In the genomic region with DNA sequence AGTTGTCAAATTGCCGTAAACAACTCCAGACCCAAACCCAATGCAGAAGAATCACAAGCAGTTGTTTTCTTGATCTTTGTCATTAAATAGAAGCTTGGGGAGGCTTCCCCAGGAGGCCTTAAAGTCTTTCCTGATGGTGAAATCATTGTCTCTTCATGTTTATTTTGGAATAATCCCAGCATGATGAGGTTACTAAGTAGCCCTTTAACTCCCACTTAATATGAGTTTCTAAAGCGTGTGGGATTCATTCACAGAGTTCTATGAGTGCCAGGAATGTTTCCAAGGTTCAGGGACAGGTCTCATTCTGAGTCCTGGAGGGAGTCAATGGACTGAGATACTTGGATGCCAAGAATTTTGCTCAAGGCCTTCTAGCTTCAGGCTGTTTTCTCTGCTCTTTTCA, we compare ENCODE assay signal across 23 mouse cellular contexts.
DNase-seq lines count a peak whose midpoint lies in the region; ATAC-seq and TF ChIP-seq lines count a peak whose summit lies in the region.
"Had no signal": no experiment of that assay in that cellular context is flagged by ENCODE, and none has a peak within 500 bp of the region (broad histone marks: within the 10 kb centered on the region; RNA-seq: fewer than 3 reads in every experiment).

No protein-coding gene starts in this region.

- no peak for TF ChIP-seq CTCF in kidney, adult 2 months (conservative IDR thresholded peaks at IDR 0.05; ENCODE audit: insufficient read depth, insufficient read length, low read depth, low read length)
- no peak for TF ChIP-seq CTCF in lung, embryonic 14.5 days (IDR thresholded peaks at IDR 0.05; ENCODE audit: low read depth)
- no peak for TF ChIP-seq CTCF in intestine, postnatal 0 days (IDR thresholded peaks at IDR 0.05; ENCODE audit: low read depth)

- H3K4me2 ChIP-seq in lung, embryonic 14.5 days: no peak overlapping the region
- no peak overlapping the region for H3K4me2 ChIP-seq in intestine, postnatal 0 days (replicated peaks; ENCODE audit: low read depth)
- H3K4me2 ChIP-seq: heart, embryonic 13.5 days; hindbrain, embryonic 12.5 days; limb, embryonic 15.5 days; liver, embryonic 15.5 days; midbrain, embryonic 13.5 days had no signal

- 32% methylated on average over 2 of the region's 2 CpGs for WGBS in kidney, adult 2 months
- WGBS in lung, embryonic 14.5 days: 49% methylated on average over 2 of the region's 2 CpGs
- WGBS in intestine, postnatal 0 days: 57% methylated on average over 2 of the region's 2 CpGs

- no peaks in the 10 kb centered on the region for H3K9me3 ChIP-seq in lung, embryonic 14.5 days (ENCODE audit: low read depth, low read length)
- no peaks in the 10 kb centered on the region for H3K9me3 ChIP-seq in intestine, postnatal 0 days (ENCODE audit: control insufficient read depth)
- H3K9me3 ChIP-seq: forebrain, embryonic 10.5 days; heart, embryonic 13.5 days; hindbrain, embryonic 12.5 days; limb, embryonic 15.5 days; liver, embryonic 15.5 days; midbrain, embryonic 13.5 days had no signal

- peak; percentile 70 for DNase-seq in kidney, adult 2 months
- DNase-seq in kidney, postnatal 14 days: no peak
- DNase-seq in lung, embryonic 14.5 days: peak; percentile 50
- no peak for DNase-seq in lung, postnatal 36 days
- peak; percentile 83 for DNase-seq in Muller cell, postnatal 12 days (ENCODE audit: inconsistent ontology term)
- DNase-seq in gonadal fat pad, adult 2 months (ENCODE audit: low read depth): peak; percentile 75
- DNase-seq in layer of hippocampus, adult 8-10 months (ENCODE audit: low spot score in 2 of 2): no peak
- DNase-seq: adrenal gland, postnatal 25 days; B cell, adult 2 months; cerebellum, adult 9-10 months; gastrocnemius, postnatal 14 days; left cerebral cortex, postnatal 4 days; lung, postnatal 14 days; thymus, adult 18-20 months; thymus, postnatal 36 days had no signal

- TF ChIP-seq POLR2A in kidney, adult 2 months (IDR thresholded peaks at IDR 0.05; ENCODE audit: low read depth, low read length): no peak

- H3K27me3 ChIP-seq in kidney, adult 2 months (replicated peaks; ENCODE audit: control insufficient read depth, insufficient read depth, low read length): no peaks in the 10 kb centered on the region
- no peaks in the 10 kb centered on the region for H3K27me3 ChIP-seq in lung, embryonic 14.5 days (ENCODE audit: insufficient read depth, low read length)
- H3K27me3 ChIP-seq in intestine, postnatal 0 days (replicated peaks; ENCODE audit: control insufficient read depth, insufficient read depth, low read length): no peaks in the 10 kb centered on the region
- H3K27me3 ChIP-seq: heart, embryonic 13.5 days; hindbrain, embryonic 12.5 days; limb, embryonic 15.5 days; liver, embryonic 15.5 days; midbrain, embryonic 13.5 days had no signal

- ATAC-seq in lung, embryonic 14.5 days (ENCODE audit: insufficient read depth): no peak
- ATAC-seq in intestine, postnatal 0 days: no peak
- ATAC-seq: forebrain, embryonic 16.5 days; midbrain, embryonic 13.5 days had no signal

- no peak overlapping the region for H3K4me3 ChIP-seq in kidney, adult 2 months (ENCODE audit: insufficient read depth, low read depth, low read length)
- H3K4me3 ChIP-seq in lung, embryonic 14.5 days (ENCODE audit: low read depth, low read length): no peak overlapping the region
- H3K4me3 ChIP-seq in intestine, postnatal 0 days (ENCODE audit: low read depth, low read length): no peak overlapping the region
- H3K4me3 ChIP-seq: forebrain, embryonic 10.5 days; heart, embryonic 13.5 days; hindbrain, embryonic 12.5 days; limb, embryonic 15.5 days; liver, embryonic 15.5 days; midbrain, embryonic 13.5 days had no signal

- no peaks in the 10 kb centered on the region for H3K36me3 ChIP-seq in kidney, adult 2 months (ENCODE audit: control insufficient read depth, insufficient read depth, low read length)
- no peaks in the 10 kb centered on the region for H3K36me3 ChIP-seq in lung, embryonic 14.5 days (ENCODE audit: insufficient read depth)
- no peaks in the 10 kb centered on the region for H3K36me3 ChIP-seq in intestine, postnatal 0 days (ENCODE audit: control insufficient read depth, insufficient read depth)
- H3K36me3 ChIP-seq: forebrain, embryonic 10.5 days; heart, embryonic 13.5 days; hindbrain, embryonic 12.5 days; limb, embryonic 15.5 days; liver, embryonic 15.5 days; midbrain, embryonic 13.5 days had no signal

- H3K9ac ChIP-seq in lung, embryonic 14.5 days: no peak overlapping the region
- no peak overlapping the region for H3K9ac ChIP-seq in intestine, postnatal 0 days (ENCODE audit: low read depth, low read length)
- H3K9ac ChIP-seq: heart, embryonic 13.5 days; hindbrain, embryonic 12.5 days; limb, embryonic 15.5 days; liver, embryonic 15.5 days; midbrain, embryonic 13.5 days had no signal

- H3K4me1 ChIP-seq in kidney, adult 2 months (ENCODE audit: control insufficient read depth, insufficient read depth, low read length): peaks cover 10% of the 10 kb centered on the region
- peaks cover 11% of the 10 kb centered on the region; the same call in 1 of the 2 replicates for H3K4me1 ChIP-seq in lung, embryonic 14.5 days (ENCODE audit: insufficient read depth)
- no peaks in the 10 kb centered on the region; the same call in 1 of the 2 replicates for H3K4me1 ChIP-seq in intestine, postnatal 0 days (replicated peaks; ENCODE audit: control insufficient read depth, insufficient read depth, low read length)
- H3K4me1 ChIP-seq: forebrain, embryonic 10.5 days; liver, embryonic 15.5 days had no signal

- H3K27ac ChIP-seq in kidney, adult 2 months (ENCODE audit: insufficient read depth, low read depth, low read length): peak overlapping the region; percentile 71
- H3K27ac ChIP-seq in lung, embryonic 14.5 days (ENCODE audit: low read depth): no peak overlapping the region
- no peak overlapping the region for H3K27ac ChIP-seq in intestine, postnatal 0 days (ENCODE audit: low read depth, low read length)
- H3K27ac ChIP-seq: forebrain, embryonic 10.5 days; heart, embryonic 13.5 days; hindbrain, embryonic 12.5 days; limb, embryonic 15.5 days; liver, embryonic 15.5 days; midbrain, embryonic 13.5 days had no signal

Comparison
In these comparisons a context has a peak if more than half of its experiments do, and no peak if none do; other contexts are left out.
1. DNase-seq: peak in kidney, adult 2 months (single experiment), lung, embryonic 14.5 days (single experiment), Muller cell, postnatal 12 days (single experiment) and gonadal fat pad, adult 2 months (single experiment); none in kidney, postnatal 14 days (single experiment), lung, postnatal 36 days (single experiment) and layer of hippocampus, adult 8-10 months (0 of 2).